Mouse (Mus musculus): ENCODE results near the gene Nop58. TPM values are rescaled to one million over a fixed set of nuclear protein-coding genes. Genes with fewer than 3 reads are reported as not detected.
"Not testable (repeated sequence)": the region's sequence is repeated elsewhere in the genome, so short reads cannot be mapped to it uniquely, and the experiment has no call there.

The Nop58 gene
- polyA plus RNA-seq, 1 experiment = 8.2 TPM

DNA sequence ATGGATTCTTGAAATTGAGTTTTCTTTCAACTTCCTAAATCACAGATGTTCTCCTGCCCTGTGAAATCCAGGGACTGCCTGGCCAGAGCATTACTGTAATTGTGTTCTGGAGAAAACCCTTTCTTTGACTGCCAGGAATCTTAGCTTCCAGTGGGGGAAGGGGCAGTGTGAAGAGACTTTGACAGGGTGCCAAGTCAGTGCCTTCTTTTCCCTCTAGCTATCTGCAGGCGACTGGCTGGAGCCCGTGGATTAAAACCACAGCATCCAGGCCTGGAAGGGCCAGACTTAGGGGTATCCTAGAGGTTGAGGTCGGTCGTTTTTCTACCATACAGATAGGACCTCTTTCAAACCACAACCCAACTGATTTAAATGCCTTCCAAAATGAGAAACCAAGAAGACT is 40.9 kb downstream of the Nop58 start:
- Histone ChIP-seq H3K27me3 (replicated peaks; ENCODE audit: control insufficient read depth, insufficient read depth, low read length) (no peaks in the 10 kb centered on the region), H3K4me3 (ENCODE audit: insufficient read depth, low read depth, low read length) (no peak overlapping the region), H3K36me3 (ENCODE audit: control insufficient read depth, insufficient read depth, low read length) (no peaks in the 10 kb centered on the region), H3K27ac (ENCODE audit: insufficient read depth, low read depth, low read length) (no peak overlapping the region), H3K4me1 (ENCODE audit: control insufficient read depth, insufficient read depth, low read length) (no peaks in the 10 kb centered on the region)
- WGBS = 49% methylated on average over 4 of the region's 4 CpGs
- DNase-seq = no peak
- TF ChIP-seq CTCF (conservative IDR thresholded peaks at IDR 0.05; ENCODE audit: insufficient read depth, insufficient read length, low read depth, low read length) (no peak), POLR2A (IDR thresholded peaks at IDR 0.05; ENCODE audit: low read depth, low read length) (no peak)

DNA sequence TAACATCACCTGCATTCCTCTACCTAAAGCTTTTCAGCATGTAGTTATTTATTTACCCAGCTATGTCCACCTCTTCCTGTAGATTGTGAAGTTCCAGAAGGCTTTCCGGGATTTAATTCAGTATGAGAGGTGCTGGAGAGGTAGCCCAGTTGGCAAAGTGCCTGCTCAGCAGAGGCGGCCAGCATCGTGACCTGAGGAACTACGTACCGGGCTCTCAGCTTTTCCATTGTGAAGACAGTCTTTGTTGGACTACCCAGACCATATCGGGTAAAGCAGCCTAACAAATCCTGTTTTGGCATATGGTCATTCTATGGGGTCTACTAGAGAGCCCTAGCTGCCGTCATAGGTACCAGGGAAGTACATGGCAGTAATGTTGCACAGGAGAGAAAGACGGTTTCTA is 45.3 kb downstream of the Nop58 start:
- H3K27me3 ChIP-seq (replicated peaks; ENCODE audit: control insufficient read depth, insufficient read depth, low read length) = no peaks in the 10 kb centered on the region
- no peaks in the 10 kb centered on the region for H3K4me1 ChIP-seq (ENCODE audit: control insufficient read depth, insufficient read depth, low read length)
- WGBS = 54% methylated on average over 8 of the region's 8 CpGs
- no peaks in the 10 kb centered on the region for H3K36me3 ChIP-seq (ENCODE audit: control insufficient read depth, insufficient read depth, low read length)
- H3K4me3 ChIP-seq (ENCODE audit: insufficient read depth, low read depth, low read length) = no peak overlapping the region
- H3K27ac ChIP-seq (ENCODE audit: insufficient read depth, low read depth, low read length) = no peak overlapping the region
- TF ChIP-seq POLR2A (IDR thresholded peaks at IDR 0.05; ENCODE audit: low read depth, low read length) (no peak), CTCF (conservative IDR thresholded peaks at IDR 0.05; ENCODE audit: insufficient read depth, insufficient read length, low read depth, low read length) (no peak)
- DNase-seq = peak; percentile 40

DNA sequence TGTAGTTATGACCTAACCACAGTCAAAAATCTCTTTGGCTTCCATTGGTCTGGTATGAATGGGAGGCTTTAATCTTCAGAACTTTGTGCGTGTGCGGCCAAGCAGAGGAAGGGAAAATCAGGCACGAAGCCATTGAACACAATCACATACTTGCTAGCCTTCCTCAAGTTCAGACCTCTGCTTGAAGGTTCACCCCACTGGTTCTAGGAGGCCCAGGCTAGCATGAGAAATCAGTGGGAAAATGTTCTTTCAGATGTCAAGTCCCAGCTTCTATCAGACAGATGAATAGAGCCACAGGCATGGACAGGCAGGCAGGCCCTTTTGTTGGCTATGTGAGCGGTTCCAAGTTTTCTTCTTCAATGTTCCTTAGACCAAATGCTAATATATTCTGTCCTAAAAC is 46.0 kb downstream of the Nop58 start:
- Histone ChIP-seq H3K27ac (ENCODE audit: insufficient read depth, low read depth, low read length) (no peak overlapping the region), H3K27me3 (replicated peaks; ENCODE audit: control insufficient read depth, insufficient read depth, low read length) (no peaks in the 10 kb centered on the region), H3K4me1 (ENCODE audit: control insufficient read depth, insufficient read depth, low read length) (no peaks in the 10 kb centered on the region), H3K36me3 (ENCODE audit: control insufficient read depth, insufficient read depth, low read length) (no peaks in the 10 kb centered on the region), H3K4me3 (ENCODE audit: insufficient read depth, low read depth, low read length) (no peak overlapping the region)
- 80% methylated on average over 4 of the region's 4 CpGs for WGBS
- no peak for DNase-seq
- TF ChIP-seq CTCF (conservative IDR thresholded peaks at IDR 0.05; ENCODE audit: insufficient read depth, insufficient read length, low read depth, low read length) = no peak
- no peak for TF ChIP-seq POLR2A (IDR thresholded peaks at IDR 0.05; ENCODE audit: low read depth, low read length)

DNA sequence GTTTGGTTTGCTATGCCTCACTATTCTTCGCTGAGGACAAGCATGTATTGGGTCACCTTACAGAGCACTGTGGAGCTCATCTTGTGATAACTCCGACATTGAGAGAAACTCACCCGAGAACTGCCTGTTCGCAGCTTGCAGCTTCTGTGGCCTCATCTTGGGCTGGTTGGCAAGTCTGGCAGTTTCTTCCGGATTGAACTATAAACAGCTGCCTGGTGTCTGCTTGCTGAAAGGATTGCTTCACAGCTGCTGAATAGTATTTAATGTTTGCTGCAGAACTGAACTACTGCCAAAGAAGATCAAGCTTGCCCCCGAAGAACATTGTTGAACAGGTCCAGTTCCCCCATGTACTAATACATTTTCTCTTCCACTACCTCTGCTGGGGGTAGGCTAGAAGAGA is 49.3 kb downstream of the Nop58 start:
- Histone ChIP-seq H3K27ac (ENCODE audit: insufficient read depth, low read depth, low read length) (no peak overlapping the region), H3K4me1 (ENCODE audit: control insufficient read depth, insufficient read depth, low read length) (no peaks in the 10 kb centered on the region), H3K27me3 (replicated peaks; ENCODE audit: control insufficient read depth, insufficient read depth, low read length) (no peaks in the 10 kb centered on the region), H3K4me3 (ENCODE audit: insufficient read depth, low read depth, low read length) (no peak overlapping the region), H3K36me3 (ENCODE audit: control insufficient read depth, insufficient read depth, low read length) (no peaks in the 10 kb centered on the region)
- no peak for DNase-seq
- 62% methylated on average over 6 of the region's 6 CpGs for WGBS
- no peak for TF ChIP-seq CTCF (conservative IDR thresholded peaks at IDR 0.05; ENCODE audit: insufficient read depth, insufficient read length, low read depth, low read length)
- TF ChIP-seq POLR2A (IDR thresholded peaks at IDR 0.05; ENCODE audit: low read depth, low read length) = no peak

DNA sequence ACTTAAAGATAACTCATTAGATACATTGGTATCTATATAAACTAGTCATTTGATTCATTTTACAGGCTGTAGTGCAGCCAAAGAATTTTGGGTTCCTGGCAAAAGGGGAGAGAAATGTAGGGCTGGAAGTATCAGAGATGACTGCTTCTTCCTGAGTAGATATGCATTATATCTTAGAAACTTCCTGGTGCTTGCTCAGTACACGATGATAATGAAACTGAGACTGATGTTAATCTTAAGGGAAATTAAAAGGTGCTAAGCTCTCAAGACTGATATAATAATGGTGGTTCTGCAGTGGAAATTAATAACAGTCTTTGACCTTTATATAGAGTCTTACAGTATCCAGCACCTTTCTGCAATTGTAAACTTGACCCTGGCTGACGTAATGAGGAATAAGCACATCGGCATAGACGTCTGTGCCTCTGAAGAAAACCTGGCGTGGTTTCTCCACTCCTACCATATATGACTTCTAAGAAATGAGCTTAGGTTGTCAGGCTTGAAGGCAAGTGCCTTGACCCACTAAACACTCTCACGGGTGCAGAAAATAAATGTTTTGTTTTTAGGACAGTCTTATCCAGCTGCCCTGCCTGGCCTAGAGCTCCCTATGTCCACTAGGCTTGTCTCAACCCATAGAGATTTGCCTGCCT is 54.1 kb downstream of the Nop58 start:
- DNase-seq = no peak
- no peaks in the 10 kb centered on the region for H3K27me3 ChIP-seq (replicated peaks; ENCODE audit: control insufficient read depth, insufficient read depth, low read length)
- TF ChIP-seq POLR2A (IDR thresholded peaks at IDR 0.05; ENCODE audit: low read depth, low read length) = no peak
- no peak for TF ChIP-seq CTCF (conservative IDR thresholded peaks at IDR 0.05; ENCODE audit: insufficient read depth, insufficient read length, low read depth, low read length)
- no peaks in the 10 kb centered on the region for H3K4me1 ChIP-seq (ENCODE audit: control insufficient read depth, insufficient read depth, low read length)
- WGBS = 75% methylated on average over 6 of the region's 6 CpGs
- H3K36me3 ChIP-seq (ENCODE audit: control insufficient read depth, insufficient read depth, low read length) = no peaks in the 10 kb centered on the region
- H3K4me3 ChIP-seq (ENCODE audit: insufficient read depth, low read depth, low read length) = no peak overlapping the region
- H3K27ac ChIP-seq (ENCODE audit: insufficient read depth, low read depth, low read length) = no peak overlapping the region

DNA sequence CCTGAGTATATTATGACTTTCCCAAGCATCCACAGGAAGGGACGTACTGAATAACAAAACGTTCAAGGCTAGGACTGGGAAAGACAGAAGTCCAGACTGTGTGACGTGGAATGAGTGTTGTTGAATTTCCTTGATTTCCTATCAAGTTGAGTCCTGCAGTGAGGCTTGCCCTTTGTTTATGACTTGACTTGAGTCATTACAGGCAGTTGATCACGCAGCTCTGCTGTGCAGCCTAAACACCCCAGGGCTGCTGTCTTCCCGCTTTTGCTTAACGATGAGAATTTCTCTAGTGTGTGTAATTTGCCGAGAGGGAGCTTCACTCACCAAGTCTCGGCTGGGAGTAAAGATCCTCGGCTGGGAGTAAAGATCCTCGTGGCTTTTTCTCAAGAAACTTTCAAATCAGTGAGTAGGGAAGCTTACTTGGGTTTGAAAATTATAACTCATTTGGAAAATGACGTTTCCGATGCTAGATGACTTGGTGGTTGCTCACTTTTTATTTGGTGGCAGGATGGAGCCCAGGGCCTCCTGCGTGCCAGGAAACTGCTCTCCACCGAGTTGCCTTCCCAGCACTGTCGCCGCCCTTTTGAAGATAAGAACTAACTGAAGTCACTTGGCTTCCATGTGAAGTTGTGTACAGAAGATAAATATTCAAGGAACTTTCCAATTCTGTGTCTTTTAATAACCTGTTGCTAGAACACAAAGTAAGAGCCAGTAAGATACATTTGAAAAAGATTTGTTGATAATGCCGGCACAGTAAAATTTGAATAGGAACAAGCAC is 55.0 kb downstream of the Nop58 start:
- H3K27ac ChIP-seq (ENCODE audit: insufficient read depth, low read depth, low read length) = no peak overlapping the region
- 75% methylated on average over 17 of the region's 17 CpGs for WGBS
- TF ChIP-seq POLR2A (IDR thresholded peaks at IDR 0.05; ENCODE audit: low read depth, low read length) (no peak), CTCF (conservative IDR thresholded peaks at IDR 0.05; ENCODE audit: insufficient read depth, insufficient read length, low read depth, low read length) (no peak)

DNA sequence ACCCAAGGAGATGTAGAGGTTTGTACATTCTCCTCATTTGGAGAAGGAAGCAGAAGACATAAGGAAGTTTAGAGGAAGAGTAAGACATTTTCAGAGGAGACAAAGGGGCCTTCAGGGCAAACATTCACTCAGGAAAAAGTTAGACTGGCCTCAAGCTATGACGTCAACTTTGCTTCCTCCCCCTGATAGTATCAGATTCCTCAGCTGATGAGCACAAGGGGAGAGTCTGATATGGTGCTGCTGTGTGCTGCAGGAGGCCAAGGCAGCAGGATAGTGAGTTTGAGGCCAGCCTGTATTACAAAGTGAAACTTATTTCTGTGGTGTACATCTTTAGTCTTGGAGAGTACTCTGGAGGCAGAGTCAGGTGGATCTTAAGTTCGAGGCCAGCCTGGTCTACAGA is 64.3 kb downstream of the Nop58 start:
- no peak overlapping the region for H3K27ac ChIP-seq (ENCODE audit: insufficient read depth, low read depth, low read length)
- DNase-seq = no peak
- no peaks in the 10 kb centered on the region for H3K27me3 ChIP-seq (replicated peaks; ENCODE audit: control insufficient read depth, insufficient read depth, low read length)
- H3K4me3 ChIP-seq (ENCODE audit: insufficient read depth, low read depth, low read length) = no peak overlapping the region
- H3K36me3 ChIP-seq (ENCODE audit: control insufficient read depth, insufficient read depth, low read length) = no peaks in the 10 kb centered on the region
- no peak for TF ChIP-seq POLR2A (IDR thresholded peaks at IDR 0.05; ENCODE audit: low read depth, low read length)
- TF ChIP-seq CTCF (conservative IDR thresholded peaks at IDR 0.05; ENCODE audit: insufficient read depth, insufficient read length, low read depth, low read length) = no peak
- no peaks in the 10 kb centered on the region for H3K4me1 ChIP-seq (ENCODE audit: control insufficient read depth, insufficient read depth, low read length)
- WGBS = 62% methylated on average over 2 of the region's 2 CpGs

More for the DNA sequence above, 55.0 kb downstream of the Nop58 start:
- no peak for DNase-seq
- Histone ChIP-seq H3K27me3 (replicated peaks; ENCODE audit: control insufficient read depth, insufficient read depth, low read length) (no peaks in the 10 kb centered on the region), H3K4me3 (ENCODE audit: insufficient read depth, low read depth, low read length) (no peak overlapping the region), H3K36me3 (ENCODE audit: control insufficient read depth, insufficient read depth, low read length) (no peaks in the 10 kb centered on the region), H3K4me1 (ENCODE audit: control insufficient read depth, insufficient read depth, low read length) (no peaks in the 10 kb centered on the region)

DNA sequence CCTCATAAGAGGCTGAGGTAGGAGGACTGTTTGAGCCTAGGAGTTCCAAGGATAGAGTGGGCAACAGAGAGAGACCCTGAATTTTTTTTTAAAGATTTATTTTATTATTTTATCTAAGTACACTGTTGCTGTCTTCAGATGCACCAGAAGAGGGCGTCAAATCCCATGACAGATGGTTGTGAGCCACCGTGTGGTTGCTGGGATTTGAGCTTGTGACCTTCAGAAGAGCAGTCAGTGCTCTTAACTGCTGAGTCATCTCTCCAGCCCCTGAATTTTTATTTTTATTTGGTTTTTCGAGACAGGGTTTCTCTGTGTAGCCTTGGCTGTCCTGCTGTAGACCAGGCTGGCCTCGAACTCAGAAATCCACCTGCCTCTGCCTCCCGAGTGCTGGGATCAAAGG is 65.0 kb downstream of the Nop58 start:
- H3K27ac ChIP-seq (ENCODE audit: insufficient read depth, low read depth, low read length); H3K4me3 ChIP-seq (ENCODE audit: insufficient read depth, low read depth, low read length); H3K4me1 ChIP-seq (ENCODE audit: control insufficient read depth, insufficient read depth, low read length); H3K27me3 ChIP-seq (replicated peaks; ENCODE audit: control insufficient read depth, insufficient read depth, low read length); DNase-seq; H3K36me3 ChIP-seq (ENCODE audit: control insufficient read depth, insufficient read depth, low read length): not testable (repeated sequence)
- 78% methylated on average over 5 of the region's 5 CpGs for WGBS
